Mouse (Mus musculus) cerebellum, adult 2 months (tissue): Measurements from ENCODE around the gene Swap70.

Experiments
- CTCF ChIP-seq: fragments of 200-500 bp; IDR thresholded peaks from 2 replicates; pipeline ENCODE4 v1.5.1; 2011; ENCODE audit warnings: low read depth, mild to moderate bottlenecking, control low read depth, low read length, moderate library complexity, borderline replicate concordance; ENCODE audit not compliant: insufficient read depth
- POLR2A ChIP-seq: fragments of 200-500 bp; IDR thresholded peaks from 2 replicates; pipeline ENCODE4 v1.6.1; 2011; ENCODE audit warnings: low read length, control low read depth, borderline replicate concordance; ENCODE audit not compliant: insufficient read depth

GRCm38 (mm10) chr7:110241472-110242289 is 20.2 kb downstream of the Swap70 start:
- TF ChIP-seq POLR2A (no peak), CTCF (no peak)
